Mouse (Mus musculus) hindbrain, embryonic 10.5 days (tissue): ENCODE data around the gene Gm21312. TPM values are rescaled to one million over a fixed set of nuclear protein-coding genes. Genes with fewer than 3 reads are reported as not detected.
"Not testable (repeated sequence)": the region's sequence is repeated elsewhere in the genome, so short reads cannot be mapped to it uniquely, and the experiment has no call there.

ENCODE experiments used
- DNase-seq: peaks from one replicate; pipeline ENCODE4 v3.0.0-alpha.2; 2017; ENCODE audit warnings: low spot score
- H3K27ac ChIP-seq: fragments of 300-500 bp; sonication (generic); 2 replicates; pipeline ENCODE4 v1.5.1; 2016; ENCODE audit warnings: mild to moderate bottlenecking, moderate library complexity
- H3K27me3 ChIP-seq: fragments of 300-500 bp; sonication (generic); 2 replicates; pipeline ENCODE4 v1.6.1; 2016; ENCODE audit warnings: mild to moderate bottlenecking; ENCODE audit not compliant: poor library complexity, insufficient read depth, severe bottlenecking
- H3K36me3 ChIP-seq: fragments of 300-500 bp; sonication (generic); 2 replicates; pipeline ENCODE4 v1.6.1; 2016; ENCODE audit warnings: mild to moderate bottlenecking, moderate library complexity
- H3K4me1 ChIP-seq: fragments of 300-500 bp; sonication (generic); replicated peaks from 2 replicates; pipeline ENCODE4 v1.6.1; 2016; ENCODE audit warnings: mild to moderate bottlenecking
- H3K4me3 ChIP-seq: fragments of 300-500 bp; sonication (generic); 2 replicates; pipeline ENCODE4 v1.5.1; 2016; ENCODE audit warnings: mild to moderate bottlenecking, moderate library complexity
- H3K9me3 ChIP-seq: fragments of 300-500 bp; sonication (generic); 2 replicates; pipeline ENCODE4 v1.6.1; 2016; ENCODE audit warnings: mild to moderate bottlenecking, moderate library complexity
- WGBS: fragments of 180-500 bp; shearing (Covaris S2); methylation state at CpG from one replicate; pipeline ENCODE4 v1.1.7; 2016; 5-methylcytosine and 5-hydroxymethylcytosine counted together
- polyA plus RNA-seq: library from polyadenylated mRNA; unstranded; fragments of >200 nt; fragmentation: Nextera tagmentation; extraction: Ambion mirVana; gene quantifications from 2 replicates; pipeline ENCODE4 v1.2.1, GENCODE M21; 2016

The Gm21312 gene
- not detected in 2 replicates for polyA plus RNA-seq

DNA sequence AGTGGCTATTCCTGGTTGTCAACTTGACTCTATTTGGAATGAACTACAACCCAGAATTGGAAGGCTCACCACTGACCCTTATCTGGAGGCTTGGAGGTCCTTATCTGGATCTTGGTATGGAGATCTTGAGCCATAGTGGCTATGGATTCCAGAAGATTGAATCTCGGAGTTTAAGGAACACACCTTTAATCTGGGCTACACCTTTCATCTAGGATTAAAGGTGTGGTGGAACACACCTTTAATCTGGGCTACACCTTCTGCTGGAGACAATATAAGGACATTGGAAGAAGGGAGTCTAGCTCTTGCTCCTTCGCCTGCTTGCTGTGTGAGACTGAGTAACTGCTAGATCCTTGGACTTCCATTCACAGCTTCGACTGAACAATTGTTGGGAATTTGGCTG, at the start of gene Gm21312:
TSS of gene Gm21312 (plus strand) at position 301 of the 400 bp plus-strand sequence.
- H3K27ac ChIP-seq, H3K9me3 ChIP-seq, H3K27me3 ChIP-seq, H3K4me3 ChIP-seq, DNase-seq, H3K4me1 ChIP-seq, H3K36me3 ChIP-seq: not testable (repeated sequence)
- no CpG with 5 or more reads among the region's 3 CpGs for WGBS

DNA sequence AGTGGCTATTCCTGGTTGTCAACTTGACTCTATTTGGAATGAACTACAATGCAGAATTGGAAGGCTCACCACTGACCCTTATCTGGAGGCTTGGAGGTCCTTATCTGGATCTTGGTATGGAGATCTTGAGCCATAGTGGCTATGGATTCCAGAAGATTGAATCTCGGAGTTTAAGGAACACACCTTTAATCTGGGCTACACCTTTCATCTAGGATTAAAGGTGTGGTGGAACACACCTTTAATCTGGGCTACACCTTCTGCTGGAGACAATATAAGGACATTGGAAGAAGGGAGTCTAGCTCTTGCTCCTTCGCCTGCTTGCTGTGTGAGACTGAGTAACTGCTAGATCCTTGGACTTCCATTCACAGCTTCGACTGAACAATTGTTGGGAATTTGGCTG, 34.1 kb upstream of the Gm21312 start, which contains the start of gene Gm21293:
TSS of gene Gm21293 (plus strand) at position 301 of the 400 bp plus-strand sequence.
- WGBS = no CpG with 5 or more reads among the region's 3 CpGs
- H3K27me3 ChIP-seq, H3K9me3 ChIP-seq, H3K27ac ChIP-seq, H3K4me1 ChIP-seq, H3K36me3 ChIP-seq, H3K4me3 ChIP-seq, DNase-seq: not testable (repeated sequence)

DNA sequence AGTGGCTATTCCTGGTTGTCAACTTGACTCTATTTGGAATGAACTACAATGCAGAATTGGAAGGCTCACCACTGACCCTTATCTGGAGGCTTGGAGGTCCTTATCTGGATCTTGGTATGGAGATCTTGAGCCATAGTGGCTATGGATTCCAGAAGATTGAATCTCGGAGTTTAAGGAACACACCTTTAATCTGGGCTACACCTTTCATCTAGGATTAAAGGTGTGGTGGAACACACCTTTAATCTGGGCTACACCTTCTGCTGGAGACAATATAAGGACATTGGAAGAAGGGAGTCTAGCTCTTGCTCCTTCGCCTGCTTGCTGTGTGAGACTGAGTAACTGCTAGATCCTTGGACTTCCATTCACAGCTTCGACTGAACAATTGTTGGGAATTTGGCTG, 25.6 kb upstream of the Gm21312 start, which contains the start of gene Gm6763:
TSS of gene Gm6763 (plus strand) at position 301 of the 400 bp plus-strand sequence.
- not testable (repeated sequence) for H3K27ac ChIP-seq, H3K27me3 ChIP-seq, H3K4me1 ChIP-seq, H3K4me3 ChIP-seq, H3K9me3 ChIP-seq, DNase-seq, H3K36me3 ChIP-seq
- WGBS = no CpG with 5 or more reads among the region's 3 CpGs

DNA sequence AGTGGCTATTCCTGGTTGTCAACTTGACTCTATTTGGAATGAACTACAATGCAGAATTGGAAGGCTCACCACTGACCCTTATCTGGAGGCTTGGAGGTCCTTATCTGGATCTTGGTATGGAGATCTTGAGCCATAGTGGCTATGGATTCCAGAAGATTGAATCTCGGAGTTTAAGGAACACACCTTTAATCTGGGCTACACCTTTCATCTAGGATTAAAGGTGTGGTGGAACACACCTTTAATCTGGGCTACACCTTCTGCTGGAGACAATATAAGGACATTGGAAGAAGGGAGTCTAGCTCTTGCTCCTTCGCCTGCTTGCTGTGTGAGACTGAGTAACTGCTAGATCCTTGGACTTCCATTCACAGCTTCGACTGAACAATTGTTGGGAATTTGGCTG, 17.1 kb upstream of the Gm21312 start, which contains the start of gene Gm8764:
TSS of gene Gm8764 (plus strand) at position 301 of the 400 bp plus-strand sequence.
- WGBS = no CpG with 5 or more reads among the region's 3 CpGs
- not testable (repeated sequence) for H3K36me3 ChIP-seq, H3K4me1 ChIP-seq, H3K27ac ChIP-seq, H3K4me3 ChIP-seq, H3K9me3 ChIP-seq, DNase-seq, H3K27me3 ChIP-seq

DNA sequence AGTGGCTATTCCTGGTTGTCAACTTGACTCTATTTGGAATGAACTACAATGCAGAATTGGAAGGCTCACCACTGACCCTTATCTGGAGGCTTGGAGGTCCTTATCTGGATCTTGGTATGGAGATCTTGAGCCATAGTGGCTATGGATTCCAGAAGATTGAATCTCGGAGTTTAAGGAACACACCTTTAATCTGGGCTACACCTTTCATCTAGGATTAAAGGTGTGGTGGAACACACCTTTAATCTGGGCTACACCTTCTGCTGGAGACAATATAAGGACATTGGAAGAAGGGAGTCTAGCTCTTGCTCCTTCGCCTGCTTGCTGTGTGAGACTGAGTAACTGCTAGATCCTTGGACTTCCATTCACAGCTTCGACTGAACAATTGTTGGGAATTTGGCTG, 8.6 kb upstream of the Gm21312 start, which contains the start of gene Gm21304:
TSS of gene Gm21304 (plus strand) at position 301 of the 400 bp plus-strand sequence.
- not testable (repeated sequence) for H3K36me3 ChIP-seq, H3K27me3 ChIP-seq, H3K27ac ChIP-seq, H3K4me1 ChIP-seq, DNase-seq, H3K9me3 ChIP-seq, H3K4me3 ChIP-seq
- WGBS = no CpG with 5 or more reads among the region's 3 CpGs

DNA sequence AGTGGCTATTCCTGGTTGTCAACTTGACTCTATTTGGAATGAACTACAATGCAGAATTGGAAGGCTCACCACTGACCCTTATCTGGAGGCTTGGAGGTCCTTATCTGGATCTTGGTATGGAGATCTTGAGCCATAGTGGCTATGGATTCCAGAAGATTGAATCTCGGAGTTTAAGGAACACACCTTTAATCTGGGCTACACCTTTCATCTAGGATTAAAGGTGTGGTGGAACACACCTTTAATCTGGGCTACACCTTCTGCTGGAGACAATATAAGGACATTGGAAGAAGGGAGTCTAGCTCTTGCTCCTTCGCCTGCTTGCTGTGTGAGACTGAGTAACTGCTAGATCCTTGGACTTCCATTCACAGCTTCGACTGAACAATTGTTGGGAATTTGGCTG, 8.4 kb downstream of the Gm21312 start, which contains the start of gene Gm20765:
TSS of gene Gm20765 (plus strand) at position 301 of the 400 bp plus-strand sequence.
- H3K36me3 ChIP-seq, DNase-seq, H3K9me3 ChIP-seq, H3K27me3 ChIP-seq, H3K4me1 ChIP-seq, H3K4me3 ChIP-seq, H3K27ac ChIP-seq: not testable (repeated sequence)
- WGBS = no CpG with 5 or more reads among the region's 3 CpGs

DNA sequence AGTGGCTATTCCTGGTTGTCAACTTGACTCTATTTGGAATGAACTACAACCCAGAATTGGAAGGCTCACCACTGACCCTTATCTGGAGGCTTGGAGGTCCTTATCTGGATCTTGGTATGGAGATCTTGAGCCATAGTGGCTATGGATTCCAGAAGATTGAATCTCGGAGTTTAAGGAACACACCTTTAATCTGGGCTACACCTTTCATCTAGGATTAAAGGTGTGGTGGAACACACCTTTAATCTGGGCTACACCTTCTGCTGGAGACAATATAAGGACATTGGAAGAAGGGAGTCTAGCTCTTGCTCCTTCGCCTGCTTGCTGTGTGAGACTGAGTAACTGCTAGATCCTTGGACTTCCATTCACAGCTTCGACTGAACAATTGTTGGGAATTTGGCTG, 16.9 kb downstream of the Gm21312 start, which contains the start of gene Gm4340:
TSS of gene Gm4340 (plus strand) at position 301 of the 400 bp plus-strand sequence.
- no CpG with 5 or more reads among the region's 3 CpGs for WGBS
- not testable (repeated sequence) for H3K4me1 ChIP-seq, H3K9me3 ChIP-seq, DNase-seq, H3K27ac ChIP-seq, H3K36me3 ChIP-seq, H3K4me3 ChIP-seq, H3K27me3 ChIP-seq

DNA sequence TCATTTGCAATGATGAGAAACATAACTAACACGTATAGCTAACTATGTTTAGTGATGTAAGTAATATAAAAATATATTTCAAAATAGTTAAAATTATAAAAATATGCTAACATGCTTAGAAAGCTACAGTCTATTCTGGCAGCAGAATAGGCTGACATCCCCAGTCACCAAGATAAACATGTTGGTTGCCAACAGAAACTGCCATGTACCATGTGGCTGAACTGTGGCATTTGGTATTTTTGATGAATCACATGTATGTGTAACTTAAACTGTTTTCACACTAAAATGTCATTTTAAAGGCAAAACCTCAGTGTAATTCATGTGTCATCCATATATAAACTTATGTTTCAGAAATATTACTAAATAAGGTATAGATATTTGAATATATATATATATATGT, 32.8 kb downstream of the Gm21312 start:
- 77% methylated on average over 1 of the region's 1 CpGs for WGBS
- no peaks in the 10 kb centered on the region for H3K4me1 ChIP-seq

DNA sequence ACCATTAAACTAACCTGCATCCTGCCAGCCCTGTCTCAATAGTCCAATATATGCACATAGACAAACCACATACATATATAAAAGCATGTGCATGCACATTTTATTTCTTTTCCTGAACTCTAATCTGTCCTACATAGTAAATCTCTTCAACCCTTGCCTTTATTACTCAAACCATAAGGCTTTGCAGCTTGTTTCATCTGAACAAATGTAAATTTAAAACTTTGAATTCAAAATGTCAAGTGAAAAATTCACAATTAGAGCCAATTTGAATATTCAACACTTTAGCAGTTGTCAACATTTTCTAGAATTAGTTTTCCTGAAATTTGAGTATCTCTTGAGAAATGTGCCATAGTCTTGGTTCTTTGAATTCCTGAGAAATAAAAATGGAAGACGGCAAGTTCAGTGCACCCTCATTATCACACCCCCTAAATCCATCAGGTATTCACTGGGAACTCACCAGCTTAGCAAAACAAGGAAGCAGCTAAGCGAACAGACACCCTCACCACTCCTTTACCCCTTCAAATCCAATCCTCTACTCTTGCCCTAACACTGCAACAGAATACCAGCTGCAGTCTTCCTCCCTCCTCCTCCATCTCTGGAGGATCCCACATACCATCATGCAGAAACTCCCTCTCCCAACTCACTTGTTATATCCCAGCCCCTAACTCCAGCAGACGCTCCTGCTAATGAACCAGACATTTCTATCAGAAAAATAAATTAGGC, 33.6 kb downstream of the Gm21312 start:
- no peaks in the 10 kb centered on the region for H3K9me3 ChIP-seq
- no peak overlapping the region for H3K27ac ChIP-seq
- WGBS = 82% methylated on average over 3 of the region's 3 CpGs
- no peak for DNase-seq
- H3K36me3 ChIP-seq = no peaks in the 10 kb centered on the region
- no peaks in the 10 kb centered on the region for H3K27me3 ChIP-seq
- no peak overlapping the region for H3K4me3 ChIP-seq
- H3K4me1 ChIP-seq = no peaks in the 10 kb centered on the region

More for the DNA sequence above, 32.8 kb downstream of the Gm21312 start:
- no peak overlapping the region for H3K4me3 ChIP-seq
- H3K27ac ChIP-seq = no peak overlapping the region
- no peaks in the 10 kb centered on the region for H3K27me3 ChIP-seq
- H3K9me3 ChIP-seq = no peaks in the 10 kb centered on the region
- H3K36me3 ChIP-seq = no peaks in the 10 kb centered on the region
- DNase-seq = no peak

DNA sequence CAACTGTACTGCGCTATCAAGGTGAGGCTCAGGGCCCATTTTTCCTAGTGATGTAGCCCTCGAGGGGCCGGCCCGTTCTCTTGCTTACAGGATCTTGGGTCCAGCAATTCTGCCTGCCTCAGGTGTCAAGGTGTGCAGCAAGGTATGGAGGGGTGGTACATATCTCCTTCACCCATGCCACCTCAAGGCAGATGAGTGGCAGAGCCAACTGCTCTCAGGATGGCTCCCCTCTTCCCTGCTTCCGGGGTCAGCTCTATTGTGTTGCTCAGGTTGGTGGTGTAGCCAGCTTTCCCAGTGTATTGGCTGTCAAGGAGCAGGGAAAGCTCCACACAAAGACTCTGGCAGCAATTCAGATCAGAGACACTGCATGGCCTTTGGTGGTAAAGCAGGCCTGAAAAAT, 37.7 kb downstream of the Gm21312 start:
- no peaks in the 10 kb centered on the region for H3K9me3 ChIP-seq
- no peak for DNase-seq
- WGBS = 92% methylated on average over 5 of the region's 5 CpGs

DNA sequence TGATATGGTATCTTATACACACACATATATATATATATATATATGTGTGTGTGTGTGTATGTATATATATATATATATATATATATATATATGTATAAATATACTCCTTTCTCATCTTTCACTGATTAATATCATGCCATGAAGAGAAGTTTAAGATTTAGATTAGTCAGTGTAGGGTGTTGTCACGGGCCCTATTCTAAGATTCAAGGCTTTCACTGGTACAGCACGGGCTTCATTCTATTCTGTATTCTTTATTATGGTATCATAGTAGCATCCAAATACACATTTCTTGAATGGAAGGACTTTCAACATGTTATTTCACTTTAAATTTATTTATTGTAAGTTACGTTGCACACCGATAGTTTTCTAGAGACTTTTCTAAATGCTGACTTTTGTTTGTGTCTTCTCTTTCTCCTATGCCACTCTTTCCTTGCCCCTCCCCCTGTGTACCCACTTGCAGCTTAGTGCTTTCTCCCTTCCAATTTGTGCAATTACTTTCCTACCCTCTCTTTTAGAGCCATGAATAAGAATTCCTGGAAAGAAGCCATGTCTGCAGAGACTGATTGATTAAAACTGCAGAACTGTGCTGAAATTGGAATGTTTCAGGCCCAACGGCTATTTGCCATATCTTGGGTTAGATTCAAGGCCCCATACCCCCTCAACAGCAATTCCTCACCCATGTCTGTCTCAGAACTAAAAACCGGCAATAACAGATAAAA, 43.6 kb downstream of the Gm21312 start:
- no peak overlapping the region for H3K27ac ChIP-seq
- H3K36me3 ChIP-seq = no peaks in the 10 kb centered on the region
- no peaks in the 10 kb centered on the region for H3K27me3 ChIP-seq
- WGBS = 88% methylated on average over 6 of the region's 6 CpGs
- no peak overlapping the region for H3K4me3 ChIP-seq
- no peak for DNase-seq
- H3K4me1 ChIP-seq = no peaks in the 10 kb centered on the region
- H3K9me3 ChIP-seq = no peaks in the 10 kb centered on the region

More for the DNA sequence above, 37.7 kb downstream of the Gm21312 start:
- Histone ChIP-seq H3K4me3 (no peak overlapping the region), H3K27me3 (no peaks in the 10 kb centered on the region), H3K27ac (no peak overlapping the region), H3K36me3 (no peaks in the 10 kb centered on the region), H3K4me1 (no peaks in the 10 kb centered on the region)
